Mouse (Mus musculus) G1E (cell line): ENCODE data around the gene Pcdh11x. TPM values are rescaled to one million over a fixed set of nuclear protein-coding genes. Genes with fewer than 3 reads are reported as not detected.
"Not testable (repeated sequence)": the region's sequence is repeated elsewhere in the genome, so short reads cannot be mapped to it uniquely, and the experiment has no call there.

Experiments
- ATAC-seq: 2 replicates; pipeline ENCODE4 v1.8.0; 2016; ENCODE audit warnings: mild to moderate bottlenecking; ENCODE audit not compliant: insufficient number of reproducible peaks, poor library complexity, low FRiP score, severe bottlenecking; ENCODE audit errors: extremely low read depth
- DNase-seq: peaks from one replicate; pipeline ENCODE4 v3.0.0; 2012; ENCODE audit warnings: low spot score
- H3K27me3 ChIP-seq: 2 replicates; pipeline ENCODE4 v1.6.1; 2012; ENCODE audit warnings: mild to moderate bottlenecking, low read length, inconsistent platforms; ENCODE audit not compliant: insufficient read depth
- H3K36me3 ChIP-seq: replicated peaks from 2 replicates; pipeline ENCODE3; 2012; ENCODE audit warnings: mild to moderate bottlenecking, inconsistent platforms
- H3K4me1 ChIP-seq: 2 replicates; pipeline ENCODE4 v1.6.1; 2012; ENCODE audit warnings: low read depth, low read length, inconsistent platforms, mixed read lengths; ENCODE audit not compliant: insufficient read depth
- H3K4me3 ChIP-seq: 2 replicates; pipeline ENCODE4 v1.5.1; 2012; ENCODE audit warnings: low read depth, mild to moderate bottlenecking, inconsistent platforms, low read length, moderate library complexity, mixed read lengths
- H3K9me3 ChIP-seq: replicated peaks from 2 replicates; pipeline ENCODE4 v1.6.1; 2012; ENCODE audit warnings: inconsistent platforms
- CTCF ChIP-seq: IDR thresholded peaks from 2 replicates; pipeline ENCODE4 v1.5.1; 2012; ENCODE audit warnings: low read depth, low read length, inconsistent platforms, mixed read lengths
- GATA1 ChIP-seq: IDR thresholded peaks from 2 replicates; pipeline ENCODE4 v1.6.1; 2012; ENCODE audit warnings: borderline replicate concordance, low read length, inconsistent platforms, mixed read lengths
- GATA2 ChIP-seq: IDR thresholded peaks from 2 replicates; pipeline ENCODE4 v1.6.1; 2012; ENCODE audit warnings: low read depth, low read length, inconsistent platforms, borderline replicate concordance
- POLR2AphosphoS5 ChIP-seq: IDR thresholded peaks from 2 replicates; pipeline ENCODE4 v1.6.1; 2012; ENCODE audit warnings: low read depth, low read length, inconsistent platforms; ENCODE audit not compliant: insufficient replicate concordance
- TAL1 ChIP-seq: conservative IDR thresholded peaks from 2 replicates; pipeline ENCODE4 v1.6.1; 2012; ENCODE audit warnings: low read depth, low read length, inconsistent platforms, mixed read lengths
- polyA plus RNA-seq: library from polyadenylated mRNA; stranded (reverse); fragments of >175 nt; gene quantifications from 2 replicates; pipeline ENCODE4 v1.2.3, GENCODE M21; 2012
- total RNA-seq, 2 experiments: library from RNA; stranded (forward) in 1 of 2; stranded (reverse) in 1 of 2; fragments of 200-1000 nt in 1 of 2; fragments of >200 nt in 1 of 2; fragmentation: Nextera tagmentation in 1 of 2; gene quantifications; 2 replicates each; pipeline ENCODE4 v1.2.3; 2014 to 2017

Gene Pcdh11x
- total and polyA plus RNA-seq, 3 experiments, result under 0.01 TPM; not detected in 2

DNA sequence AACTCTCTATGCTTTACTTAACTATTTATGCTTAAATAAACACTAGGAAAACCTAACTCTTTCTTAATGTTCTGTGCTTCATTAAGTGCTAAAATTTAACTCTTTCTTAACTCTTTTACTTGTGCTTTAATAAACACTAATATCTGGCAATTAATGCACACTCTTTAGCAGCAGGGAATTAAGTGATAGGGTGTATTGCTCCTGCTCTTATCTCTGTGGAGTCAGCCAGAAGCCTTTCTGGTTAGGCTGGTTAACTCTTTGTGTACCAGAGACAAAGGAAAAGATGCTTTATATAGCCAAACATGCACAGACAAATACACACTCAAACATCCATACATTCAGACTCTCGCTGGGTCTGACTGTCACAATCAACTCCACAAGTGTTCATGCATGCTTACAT is 309.2 kb downstream of the Pcdh11x start:
- Histone ChIP-seq H3K4me1 (no peaks in the 10 kb centered on the region), H3K4me3 (no peak overlapping the region), H3K9me3 (no peaks in the 10 kb centered on the region), H3K36me3 (no peaks in the 10 kb centered on the region), H3K27me3 (no peaks in the 10 kb centered on the region)
- DNase-seq (no peak), ATAC-seq (no peak)
- TF ChIP-seq TAL1, result no peak

DNA sequence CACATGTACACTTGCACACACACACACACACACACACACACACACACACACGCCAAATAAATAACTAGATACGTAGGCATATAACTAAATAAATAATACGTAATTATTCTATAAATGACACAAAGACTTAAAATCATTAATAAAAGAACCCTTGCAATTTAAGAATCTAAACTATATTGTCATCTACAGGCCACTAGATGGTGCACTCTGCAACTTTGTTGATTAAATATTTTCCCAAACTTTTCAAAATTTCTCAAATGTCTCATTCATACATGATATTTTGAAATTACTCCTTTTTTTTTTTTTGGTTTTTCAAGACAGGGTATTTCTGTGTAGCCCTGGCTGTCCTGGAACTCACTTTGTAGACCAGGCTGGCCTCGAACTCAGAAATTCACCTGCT is 328.4 kb downstream of the Pcdh11x start:
- Histone ChIP-seq H3K4me1 (no peaks in the 10 kb centered on the region), H3K27me3 (no peaks in the 10 kb centered on the region), H3K36me3 (no peaks in the 10 kb centered on the region), H3K4me3 (no peak overlapping the region), H3K9me3 (no peaks in the 10 kb centered on the region)
- ATAC-seq, result no peak
- no peak for DNase-seq
- no peak for TF ChIP-seq POLR2AphosphoS5
- no peak for TF ChIP-seq CTCF
- TF ChIP-seq GATA2, result no peak
- no peak for TF ChIP-seq TAL1
- no peak for TF ChIP-seq GATA1

DNA sequence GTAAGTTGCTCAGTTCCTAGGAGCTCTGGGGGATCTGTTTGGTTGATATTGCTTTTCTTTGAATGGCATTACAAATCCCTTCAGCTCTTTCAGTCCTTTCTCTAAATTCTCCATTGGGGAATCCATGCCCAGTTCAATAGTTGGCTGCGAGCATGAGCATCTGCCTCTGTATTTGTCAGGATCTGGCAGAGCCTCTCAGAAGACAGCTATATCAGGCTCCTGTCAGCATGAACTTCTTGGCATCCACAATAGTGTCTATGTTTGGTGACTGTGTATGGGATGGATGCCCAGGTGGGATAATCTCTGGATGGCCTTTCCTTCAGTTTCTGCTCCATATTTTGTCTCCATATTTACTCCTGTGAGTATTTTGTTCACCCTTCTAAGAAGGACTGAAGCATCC is 380.2 kb downstream of the Pcdh11x start:
- H3K9me3 ChIP-seq, H3K27me3 ChIP-seq, H3K4me3 ChIP-seq, DNase-seq, H3K4me1 ChIP-seq, ATAC-seq, H3K36me3 ChIP-seq: not testable (repeated sequence)

- Histone ChIP-seq H3K9me3 (no peaks in the 10 kb centered on the region), H3K27me3 (no peaks in the 10 kb centered on the region), H3K4me3 (no peak overlapping the region), H3K36me3 (no peaks in the 10 kb centered on the region), H3K4me1 (no peaks in the 10 kb centered on the region)
- TF ChIP-seq GATA2 (no peak), GATA1 (no peak), POLR2AphosphoS5 (no peak), CTCF (no peak), TAL1 (no peak)
- ATAC-seq (no peak), DNase-seq (no peak)
Measured at GRCm38 (mm10) chrX:120734144-120734543, 444.1 kb downstream of the Pcdh11x start.

- no peak for DNase-seq
- Histone ChIP-seq H3K9me3 (no peaks in the 10 kb centered on the region), H3K4me1 (no peaks in the 10 kb centered on the region), H3K36me3 (no peaks in the 10 kb centered on the region), H3K27me3 (no peaks in the 10 kb centered on the region), H3K4me3 (no peak overlapping the region)
- no peak for ATAC-seq
- TF ChIP-seq GATA2, result no peak
- no peak for TF ChIP-seq CTCF
- no peak for TF ChIP-seq GATA1
- TF ChIP-seq POLR2AphosphoS5, result no peak
- TF ChIP-seq TAL1, result no peak
Measured at GRCm38 (mm10) chrX:120735792-120736191, 445.7 kb downstream of the Pcdh11x start.

DNA sequence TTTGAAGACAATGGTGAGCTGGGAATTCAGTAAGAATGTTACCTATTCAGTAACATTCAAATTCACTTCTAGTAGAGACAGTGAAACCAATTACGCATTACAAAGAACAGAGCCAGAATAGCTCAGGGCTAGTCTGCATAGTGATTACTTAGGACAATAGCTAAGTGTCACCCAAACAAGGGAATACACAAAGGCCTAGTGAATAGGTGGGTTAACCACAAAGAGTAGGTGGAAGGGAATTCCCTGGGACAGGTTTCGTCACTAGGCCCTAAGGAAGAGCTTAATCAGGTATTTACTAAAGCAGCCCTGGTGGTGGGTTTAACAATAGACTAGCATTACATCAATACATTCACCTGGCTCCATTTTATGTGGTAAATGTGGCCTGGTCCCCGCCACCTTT is 654.5 kb downstream of the Pcdh11x start:
- Histone ChIP-seq H3K4me1 (no peaks in the 10 kb centered on the region), H3K27me3 (no peaks in the 10 kb centered on the region), H3K4me3 (no peak overlapping the region), H3K9me3 (no peaks in the 10 kb centered on the region), H3K36me3 (no peaks in the 10 kb centered on the region)
- DNase-seq (no peak), ATAC-seq (no peak)
- TF ChIP-seq POLR2AphosphoS5 (no peak), GATA2 (no peak), GATA1 (no peak), CTCF (no peak), TAL1 (no peak)

Other genes with a start within 250 kb of the Pcdh11x start
- gene H2afb3, start 22.8 kb downstream of the Pcdh11x start, total RNA-seq (2014; fragmentation: Nextera tagmentation), result not detected in 2 replicates
- not detected in 2 replicates for gene H2afb3, start 22.8 kb downstream of the Pcdh11x start, total RNA-seq (2017)
- not detected in 2 replicates for gene H2afb3, start 22.8 kb downstream of the Pcdh11x start, polyA plus RNA-seq